Mouse (Mus musculus) erythroblast, embryonic 14.5 days (primary cell): ENCODE data around the gene Pacrg. TPM values are rescaled to one million over a fixed set of nuclear protein-coding genes. Genes with fewer than 3 reads are reported as not detected.

Experiments used
- H3K27me3 ChIP-seq: 2 replicates; pipeline ENCODE4 v1.6.1; 2012; ENCODE audit warnings: inconsistent platforms; ENCODE audit not compliant: control insufficient read depth
- H3K36me3 ChIP-seq: 2 replicates; pipeline ENCODE4 v1.6.1; 2012; ENCODE audit warnings: mild to moderate bottlenecking, inconsistent platforms; ENCODE audit not compliant: control insufficient read depth
- H3K4me1 ChIP-seq: 2 replicates; pipeline ENCODE4 v1.6.1; 2012; ENCODE audit warnings: inconsistent platforms; ENCODE audit not compliant: control insufficient read depth
- H3K4me3 ChIP-seq: replicated peaks from 2 replicates; pipeline ENCODE3; 2012; ENCODE audit warnings: moderate library complexity, mild to moderate bottlenecking, inconsistent platforms
- H3K9me3 ChIP-seq: 2 replicates; pipeline ENCODE4 v1.6.1; 2012; ENCODE audit warnings: low read length, inconsistent platforms, mixed read lengths; ENCODE audit not compliant: control insufficient read depth
- GATA1 ChIP-seq: IDR thresholded peaks from 2 replicates; pipeline ENCODE4 v1.6.1; 2012; ENCODE audit warnings: low read length, inconsistent platforms, mixed read lengths
- TAL1 ChIP-seq: IDR thresholded peaks from 3 replicates; pipeline ENCODE4 v1.6.1; 2012; ENCODE audit warnings: low read length, inconsistent platforms, mixed read lengths
- polyA plus RNA-seq: library from polyadenylated mRNA; stranded (reverse); fragments of >175 nt; gene quantifications from 2 replicates; pipeline ENCODE4 v1.2.3, GENCODE M21; 2012

Gene Pacrg
- polyA plus RNA-seq, 1 experiment, result not detected

- Histone ChIP-seq H3K4me3 (no peak overlapping the region), H3K27me3 (no peaks in the 10 kb centered on the region), H3K36me3 (no peaks in the 10 kb centered on the region), H3K4me1 (no peaks in the 10 kb centered on the region), H3K9me3 (no peaks in the 10 kb centered on the region)
- TF ChIP-seq GATA1, result no peak
Measured at GRCm38 (mm10) chr17:10498935-10499655, 341.0 kb downstream of the Pacrg start.

- no peaks in the 10 kb centered on the region for H3K36me3 ChIP-seq
- H3K27me3 ChIP-seq, result no peaks in the 10 kb centered on the region
- H3K4me3 ChIP-seq, result no peak overlapping the region
- TF ChIP-seq GATA1 (no peak), TAL1 (no peak)
- H3K9me3 ChIP-seq, result no peaks in the 10 kb centered on the region
- no peaks in the 10 kb centered on the region for H3K4me1 ChIP-seq
Measured at GRCm38 (mm10) chr17:10497781-10498420, 342.2 kb downstream of the Pacrg start.

- TF ChIP-seq TAL1 (no peak), GATA1 (no peak)
- H3K4me3 ChIP-seq, result no peak overlapping the region
- no peaks in the 10 kb centered on the region for H3K9me3 ChIP-seq
- H3K4me1 ChIP-seq, result no peaks in the 10 kb centered on the region
- H3K27me3 ChIP-seq, result no peaks in the 10 kb centered on the region
- H3K36me3 ChIP-seq, result no peaks in the 10 kb centered on the region
Measured at GRCm38 (mm10) chr17:10496066-10496465, 344.0 kb downstream of the Pacrg start.

- Histone ChIP-seq H3K4me1 (no peaks in the 10 kb centered on the region), H3K4me3 (no peak overlapping the region), H3K9me3 (no peaks in the 10 kb centered on the region), H3K36me3 (no peaks in the 10 kb centered on the region), H3K27me3 (no peaks in the 10 kb centered on the region)
- no peak for TF ChIP-seq GATA1
- TF ChIP-seq TAL1, result no peak
Measured at GRCm38 (mm10) chr17:10495588-10495987, 344.5 kb downstream of the Pacrg start.

- H3K4me3 ChIP-seq, result no peak overlapping the region
- H3K4me1 ChIP-seq, result no peaks in the 10 kb centered on the region
- no peaks in the 10 kb centered on the region for H3K27me3 ChIP-seq
- TF ChIP-seq GATA1 (no peak), TAL1 (no peak)
- H3K9me3 ChIP-seq, result no peaks in the 10 kb centered on the region
- no peaks in the 10 kb centered on the region for H3K36me3 ChIP-seq
Measured at GRCm38 (mm10) chr17:10493124-10493523, 347.0 kb downstream of the Pacrg start.

GRCm38 (mm10) chr17:10490374-10491169, 349.5 kb downstream of the Pacrg start:
- H3K27me3 ChIP-seq, result no peaks in the 10 kb centered on the region
- H3K36me3 ChIP-seq, result no peaks in the 10 kb centered on the region
- no peak overlapping the region for H3K4me3 ChIP-seq
- no peak for TF ChIP-seq GATA1
- TF ChIP-seq TAL1, result no peak
- H3K4me1 ChIP-seq, result no peaks in the 10 kb centered on the region
- no peaks in the 10 kb centered on the region for H3K9me3 ChIP-seq

GRCm38 (mm10) chr17:10488873-10489272, 351.2 kb downstream of the Pacrg start:
- H3K36me3 ChIP-seq, result no peaks in the 10 kb centered on the region
- TF ChIP-seq TAL1, result no peak
- TF ChIP-seq GATA1, result no peak
- no peaks in the 10 kb centered on the region for H3K9me3 ChIP-seq
- no peak overlapping the region for H3K4me3 ChIP-seq
- no peaks in the 10 kb centered on the region for H3K4me1 ChIP-seq
- no peaks in the 10 kb centered on the region for H3K27me3 ChIP-seq

- no peaks in the 10 kb centered on the region for H3K27me3 ChIP-seq
- no peak for TF ChIP-seq GATA1
- TF ChIP-seq TAL1, result no peak
- no peak overlapping the region for H3K4me3 ChIP-seq
- no peaks in the 10 kb centered on the region for H3K4me1 ChIP-seq
- no peaks in the 10 kb centered on the region for H3K9me3 ChIP-seq
- H3K36me3 ChIP-seq, result no peaks in the 10 kb centered on the region
Measured at GRCm38 (mm10) chr17:10483945-10484546, 356.1 kb downstream of the Pacrg start.

- no peaks in the 10 kb centered on the region for H3K27me3 ChIP-seq
- TF ChIP-seq GATA1, result no peak
- H3K4me3 ChIP-seq, result no peak overlapping the region
- H3K9me3 ChIP-seq, result no peaks in the 10 kb centered on the region
- no peaks in the 10 kb centered on the region for H3K4me1 ChIP-seq
- H3K36me3 ChIP-seq, result no peaks in the 10 kb centered on the region
Measured at GRCm38 (mm10) chr17:10481081-10481480, 359.0 kb downstream of the Pacrg start.
